Mouse (Mus musculus) lung, postnatal 0 days (tissue): ENCODE measurements around the gene 9430038I01Rik.

Experiments
- CTCF ChIP-seq: IDR thresholded peaks from 2 replicates; pipeline ENCODE4 v1.5.1; 2016; ENCODE audit warnings: antibody characterized with exemption, mild to moderate bottlenecking
- EP300 ChIP-seq: IDR thresholded peaks from 2 replicates; pipeline ENCODE4 v1.6.1; 2016; ENCODE audit warnings: antibody characterized with exemption, mild to moderate bottlenecking, control low read depth

DNA sequence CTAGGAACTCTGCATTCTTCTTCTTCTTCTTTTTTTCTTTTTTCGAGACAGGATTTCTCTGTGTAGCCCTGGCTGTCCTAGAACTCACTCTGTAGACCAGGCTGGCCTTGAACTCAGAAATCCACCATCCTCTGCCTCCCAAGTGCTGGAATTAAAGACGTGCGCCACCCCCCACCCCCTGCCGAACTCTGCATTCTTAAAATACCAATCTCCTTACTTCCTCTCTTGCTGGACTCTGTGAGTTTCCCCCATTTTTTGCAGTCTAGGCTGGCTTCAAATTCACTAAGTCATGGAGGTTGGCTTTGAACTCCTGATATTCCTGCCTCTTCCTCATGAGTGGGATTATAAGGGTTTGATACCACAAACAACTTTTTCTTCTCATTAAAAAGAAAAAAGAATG is 16.1 kb upstream of the 9430038I01Rik start:
- TF ChIP-seq CTCF (no peak), EP300 (no peak)
